Mouse (Mus musculus) monocyte, adult 59 days (primary cell): ENCODE results near the gene Xpr1. TPM values are rescaled to one million over a fixed set of nuclear protein-coding genes. Genes with fewer than 3 reads are reported as not detected.

Experiments
- total RNA-seq, 2 experiments: library from RNA; stranded (reverse); gene quantifications; one replicate each; pipeline ENCODE4 v1.2.4; 2023

The Xpr1 gene
- total RNA-seq = 100 to 1,000 TPM; 103 to 109 TPM

GRCm38 (mm10) chr1:155416701-155417677, at the start of gene Xpr1:
TSS of gene Xpr1 (minus strand) at chr1:155417415.

GRCm38 (mm10) chr1:155243797-155244770, 173.1 kb downstream of the Xpr1 start, which contains the start of gene BC034090:
TSS of gene BC034090 (minus strand) at chr1:155244444.

Other genes starting within 250 kb of the Xpr1 start
- not detected for gene BC034090, start 173.0 kb downstream of the Xpr1 start, total RNA-seq
- 10 to 100 TPM; 40.3 to 41.7 TPM for gene Acbd6, start 140.7 kb upstream of the Xpr1 start, total RNA-seq